Mouse (Mus musculus) neural tube, embryonic 11.5 days (tissue): ENCODE measurements around the gene Coq9. TPM values are rescaled to one million over a fixed set of nuclear protein-coding genes. Genes with fewer than 3 reads are reported as not detected.
A peak's percentile ranks its signal among the peaks of the same experiment; 100 is the strongest.

Source experiments
- ATAC-seq: fragments of 200-750 bp; cut with Nextera tagmentation; 2 replicates; pipeline ENCODE4 v1.8.0; 2017; ENCODE audit warnings: moderate number of reproducible peaks, mild to moderate bottlenecking, moderate TSS enrichment, moderate library complexity; ENCODE audit not compliant: insufficient read depth, low FRiP score, low TSS enrichment
- DNase-seq: peaks from one replicate; pipeline ENCODE4 v3.0.0-alpha.2; 2015; ENCODE audit warnings: low spot score
- H3K27ac ChIP-seq: fragments of 300-500 bp; sonication (generic); 2 replicates; pipeline ENCODE4 v1.5.1; 2014; ENCODE audit warnings: low read depth, mild to moderate bottlenecking, low read length
- H3K27me3 ChIP-seq: fragments of 300-500 bp; sonication (generic); 2 replicates; pipeline ENCODE4 v1.6.1; 2014; ENCODE audit warnings: mild to moderate bottlenecking, low read length, mixed read lengths; ENCODE audit not compliant: control insufficient read depth, insufficient read depth
- H3K36me3 ChIP-seq: fragments of 300-500 bp; sonication (generic); 2 replicates; pipeline ENCODE4 v1.6.1; 2014; ENCODE audit warnings: mild to moderate bottlenecking, low read length, moderate library complexity, mixed read lengths; ENCODE audit not compliant: control insufficient read depth, insufficient read depth
- H3K4me1 ChIP-seq: fragments of 300-500 bp; sonication (generic); 2 replicates; pipeline ENCODE4 v1.6.1; 2014; ENCODE audit warnings: low read length, mixed read lengths; ENCODE audit not compliant: control insufficient read depth, insufficient read depth
- H3K4me2 ChIP-seq: fragments of 300-500 bp; sonication (generic); 2 replicates; pipeline ENCODE4 v1.6.1; 2014; ENCODE audit warnings: low read depth, mild to moderate bottlenecking, moderate library complexity
- H3K4me3 ChIP-seq: fragments of 300-500 bp; sonication (generic); 2 replicates; pipeline ENCODE4 v1.5.1; 2014; ENCODE audit warnings: low read depth, low read length
- H3K9ac ChIP-seq: fragments of 300-500 bp; sonication (generic); 2 replicates; pipeline ENCODE4 v1.6.1; 2014; ENCODE audit warnings: mild to moderate bottlenecking, low read length
- H3K9me3 ChIP-seq: fragments of 300-500 bp; sonication (generic); 2 replicates; pipeline ENCODE4 v1.6.1; 2016; ENCODE audit warnings: low read length; ENCODE audit not compliant: control insufficient read depth
- WGBS: fragments of 180-500 bp; shearing (Covaris S2); extraction: QIAGEN DNeasy Blood & Tissue Kit; methylation state at CpG from one replicate; pipeline ENCODE4 v1.1.7; 2014; 5-methylcytosine and 5-hydroxymethylcytosine counted together
- polyA plus RNA-seq: library from polyadenylated mRNA; unstranded; fragments of >200 nt; fragmentation: Nextera tagmentation; extraction: Ambion mirVana; gene quantifications from 2 replicates; pipeline ENCODE4 v1.2.1, GENCODE M21; 2014

Coq9 gene
- polyA plus RNA-seq, 1 experiment from 2014 or later: 59.3 TPM

DNA sequence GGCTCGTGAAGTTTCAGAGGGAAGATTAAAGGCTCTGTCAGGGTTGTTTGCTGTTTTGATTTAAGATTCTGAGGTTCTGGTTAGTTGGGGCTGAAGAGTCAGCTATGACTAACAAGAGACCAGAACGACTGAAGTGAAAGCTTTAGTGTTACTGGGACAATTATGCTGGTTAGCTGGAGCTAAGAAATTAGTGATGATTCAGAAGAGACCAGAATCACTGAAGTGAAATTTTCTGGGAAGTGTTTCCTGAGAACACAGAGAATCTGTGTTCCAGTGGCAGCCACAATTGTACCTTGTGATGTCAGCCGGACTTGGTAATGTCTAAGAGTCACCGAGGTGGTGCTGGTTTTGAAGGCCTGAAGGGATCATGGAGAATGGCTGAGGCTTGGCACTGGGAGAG is 42.6 kb downstream of the Coq9 start:
- H3K36me3 ChIP-seq: no peaks in the 10 kb centered on the region
- DNase-seq: no peak
- 0 out of 2 replicates have a peak, but pooled peaks cover under 1% of the 10 kb centered on the region for H3K27me3 ChIP-seq
- no peak for ATAC-seq
- H3K9ac ChIP-seq: no peak overlapping the region
- H3K9me3 ChIP-seq: no peaks in the 10 kb centered on the region
- no peak overlapping the region for H3K4me3 ChIP-seq
- no peak overlapping the region for H3K27ac ChIP-seq
- WGBS: 78% methylated on average over 4 of the region's 4 CpGs
- H3K4me1 ChIP-seq: peaks cover 4% of the 10 kb centered on the region; the same call in 1 of the 2 replicates
- H3K4me2 ChIP-seq: no peak overlapping the region

- WGBS: 35% methylated on average over 14 of the region's 14 CpGs
- no peak for DNase-seq
These were observed 50.4 kb downstream of the Coq9 start for GRCm38 (mm10) chr8:94888383-94889036.

GRCm38 (mm10) chr8:94892917-94893316 is 54.8 kb downstream of the Coq9 start:
- whole genome bisulfite sequencing: 39% methylated on average over 2 of the region's 2 CpGs
- ATAC-seq (no peak), DNase-seq (no peak)
- Histone ChIP-seq H3K27me3 (no peaks in the 10 kb centered on the region), H3K27ac (no peak overlapping the region), H3K4me2 (no peak overlapping the region), H3K9ac (no peak overlapping the region), H3K4me1 (no peaks in the 10 kb centered on the region), H3K4me3 (no peak overlapping the region), H3K36me3 (no peaks in the 10 kb centered on the region), H3K9me3 (no peaks in the 10 kb centered on the region)

More at GRCm38 (mm10) chr8:94888383-94889036, 50.4 kb downstream of the Coq9 start:
- Histone ChIP-seq H3K27me3 (no peaks in the 10 kb centered on the region), H3K9me3 (no peaks in the 10 kb centered on the region), H3K27ac (no peak overlapping the region), H3K4me1 (no peaks in the 10 kb centered on the region), H3K4me3 (no peak overlapping the region), H3K36me3 (no peaks in the 10 kb centered on the region), H3K9ac (no peak overlapping the region), H3K4me2 (no peak overlapping the region)
- ATAC-seq: no peak

GRCm38 (mm10) chr8:94899262-94899661 is 61.1 kb downstream of the Coq9 start:
- no peak for ATAC-seq
- 6% methylated on average over 11 of the region's 11 CpGs for WGBS
- H3K4me1 ChIP-seq: peaks cover 14% of the 10 kb centered on the region
- H3K9me3 ChIP-seq: no peaks in the 10 kb centered on the region
- DNase-seq: no peak
- H3K9ac ChIP-seq: no peak overlapping the region
- no peak overlapping the region for H3K27ac ChIP-seq
- H3K36me3 ChIP-seq: no peaks in the 10 kb centered on the region
- H3K4me2 ChIP-seq: no peak overlapping the region
- no peak overlapping the region for H3K4me3 ChIP-seq
- no peaks in the 10 kb centered on the region for H3K27me3 ChIP-seq

- WGBS: 20% methylated on average over 6 of the region's 6 CpGs
- Histone ChIP-seq H3K4me3 (no peak overlapping the region), H3K9ac (no peak overlapping the region)
These were observed 62.5 kb downstream of the Coq9 start for GRCm38 (mm10) chr8:94900617-94901016.

DNA sequence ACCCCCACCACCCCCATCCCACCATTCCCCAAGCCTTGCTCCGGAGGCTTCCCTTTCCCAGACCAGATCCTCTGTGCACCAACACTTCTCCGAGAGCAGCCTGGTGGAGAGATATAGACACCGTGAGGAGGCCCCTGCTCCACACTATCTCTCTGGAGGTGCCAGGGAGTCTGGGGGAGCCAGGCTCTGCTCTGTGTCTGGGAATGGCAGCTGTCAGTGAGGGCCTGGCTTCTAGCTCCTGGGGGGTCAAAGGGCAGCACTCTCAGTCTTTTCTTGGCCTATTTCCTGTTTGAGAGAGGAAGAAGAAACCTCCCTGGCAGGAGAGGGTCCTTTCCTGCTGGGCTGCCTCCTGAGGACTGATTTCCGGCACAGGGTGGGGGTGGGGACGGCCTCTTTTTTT is 62.9 kb downstream of the Coq9 start:
- ATAC-seq (no peak), DNase-seq (no peak)
- H3K4me1 ChIP-seq: peaks cover 14% of the 10 kb centered on the region
- no peaks in the 10 kb centered on the region for H3K9me3 ChIP-seq
- H3K27me3 ChIP-seq: no peaks in the 10 kb centered on the region
- H3K9ac ChIP-seq: no peak overlapping the region
- no peak overlapping the region for H3K4me2 ChIP-seq
- H3K4me3 ChIP-seq: no peak overlapping the region
- no peaks in the 10 kb centered on the region; the same call in 1 of the 2 replicates for H3K36me3 ChIP-seq
- WGBS: 29% methylated on average over 5 of the region's 5 CpGs
- no peak overlapping the region for H3K27ac ChIP-seq

More at GRCm38 (mm10) chr8:94900617-94901016, 62.5 kb downstream of the Coq9 start:
- Histone ChIP-seq H3K27ac (no peak overlapping the region), H3K27me3 (no peaks in the 10 kb centered on the region), H3K36me3 (no peaks in the 10 kb centered on the region; the same call in 1 of the 2 replicates), H3K4me2 (no peak overlapping the region), H3K4me1 (peaks cover 14% of the 10 kb centered on the region), H3K9me3 (no peaks in the 10 kb centered on the region)
- DNase-seq (no peak), ATAC-seq (no peak)

- ATAC-seq: peak; percentile 56; the same call in 1 of the 2 replicates
- H3K9me3 ChIP-seq: no peaks in the 10 kb centered on the region
- H3K27me3 ChIP-seq: no peaks in the 10 kb centered on the region
- H3K4me2 ChIP-seq: no peak overlapping the region
- DNase-seq: peak; percentile 35
- 34% methylated on average over 12 of the region's 12 CpGs for whole genome bisulfite sequencing
- H3K36me3 ChIP-seq: no peaks in the 10 kb centered on the region; the same call in 1 of the 2 replicates
- H3K27ac ChIP-seq: no peak overlapping the region
- H3K9ac ChIP-seq: no peak overlapping the region
- peaks cover 14% of the 10 kb centered on the region for H3K4me1 ChIP-seq
- H3K4me3 ChIP-seq: no peak overlapping the region
These were observed 65.6 kb downstream of the Coq9 start for GRCm38 (mm10) chr8:94903709-94904108.

Other genes with a start within 250 kb of the Coq9 start
- 46.3 and 49.8 TPM in 2 replicates for gene Rspry1, start 236.4 kb upstream of the Coq9 start, polyA plus RNA-seq
- 95.9 and 101 TPM in 2 replicates for gene Fam192a, start 236.3 kb upstream of the Coq9 start, polyA plus RNA-seq
- 89.6 and 95.5 TPM in 2 replicates for gene Arl2bp, start 171.7 kb upstream of the Coq9 start, polyA plus RNA-seq
- 0.42 and 0.56 TPM in 2 replicates for gene Pllp, start 142.0 kb upstream of the Coq9 start, polyA plus RNA-seq
- not detected in 2 replicates for gene Ccl22, start 92.7 kb upstream of the Coq9 start, polyA plus RNA-seq
- 6.1 and 7.9 TPM in 2 replicates for gene Cx3cl1, start 66.3 kb upstream of the Coq9 start, polyA plus RNA-seq
- gene Ccl17, start 27.9 kb upstream of the Coq9 start, polyA plus RNA-seq: not detected in 2 replicates
- gene Ciapin1, start within 50 bp of the Coq9 start, polyA plus RNA-seq: 160 and 168 TPM in 2 replicates
- gene Polr2c, start 19.1 kb downstream of the Coq9 start, polyA plus RNA-seq: 153 TPM in 2 replicates
- 16.3 and 18.5 TPM in 2 replicates for gene Dok4, start 38.0 kb downstream of the Coq9 start, polyA plus RNA-seq
- 20.1 and 20.2 TPM in 2 replicates for gene Ccdc102a, start 79.8 kb downstream of the Coq9 start, polyA plus RNA-seq
- gene Adgrg5, start 85.4 kb downstream of the Coq9 start, polyA plus RNA-seq: 0.31 TPM in 1 of 2 replicates, not detected in the other
- 133 and 140 TPM in 2 replicates for gene Adgrg1, start 136.4 kb downstream of the Coq9 start, polyA plus RNA-seq
- 3.5 and 4.1 TPM in 2 replicates for gene Adgrg3, start 179.4 kb downstream of the Coq9 start, polyA plus RNA-seq
- not detected in 2 replicates for gene Drc7, start 216.8 kb downstream of the Coq9 start, polyA plus RNA-seq
- gene Katnb1, start 242.9 kb downstream of the Coq9 start, polyA plus RNA-seq: 29.2 and 32.5 TPM in 2 replicates